Mouse (Mus musculus) cerebellum, adult 11-12 months (tissue): Measurements from ENCODE around the gene Insl3.

Experiments used
- DNase-seq: peaks from one replicate; pipeline ENCODE4 v3.0.0; 2022

The Insl3 gene

GRCm38 (mm10) chr8:71689028-71689427 is at the start of gene Insl3:
Gene Insl3, plus strand, starts transcription at chr8:71689214.
- DNase-seq, result no peak

GRCm38 (mm10) chr8:71639318-71639717 is 49.7 kb upstream of the Insl3 start:
- DNase-seq, result no peak

- DNase-seq, result no peak
Observed at GRCm38 (mm10) chr8:71645510-71645909, 43.5 kb upstream of the Insl3 start.

- DNase-seq, result no peak
Observed at GRCm38 (mm10) chr8:71654600-71654999, 34.4 kb upstream of the Insl3 start.

DNA sequence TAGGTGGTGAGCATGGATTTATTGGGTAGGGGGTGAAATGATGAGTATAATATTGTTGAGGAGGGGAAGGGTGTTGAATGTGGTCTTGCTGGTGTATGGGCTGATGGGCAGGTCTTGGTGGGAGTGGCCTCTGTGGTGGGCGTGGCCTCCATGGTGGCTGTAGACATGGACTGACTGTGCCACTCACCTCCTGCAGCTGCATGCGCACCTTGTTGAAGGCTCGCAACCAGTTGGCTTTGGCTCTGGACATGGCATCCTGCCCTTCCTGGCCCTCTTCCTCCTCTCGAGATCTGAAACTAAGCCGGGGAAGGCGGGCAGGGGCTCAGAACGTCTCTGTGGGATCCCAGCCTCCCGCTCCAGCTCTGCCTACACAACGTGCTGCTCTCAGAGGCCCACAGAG is 31.2 kb upstream of the Insl3 start:
- DNase-seq, result peak; percentile 47

DNA sequence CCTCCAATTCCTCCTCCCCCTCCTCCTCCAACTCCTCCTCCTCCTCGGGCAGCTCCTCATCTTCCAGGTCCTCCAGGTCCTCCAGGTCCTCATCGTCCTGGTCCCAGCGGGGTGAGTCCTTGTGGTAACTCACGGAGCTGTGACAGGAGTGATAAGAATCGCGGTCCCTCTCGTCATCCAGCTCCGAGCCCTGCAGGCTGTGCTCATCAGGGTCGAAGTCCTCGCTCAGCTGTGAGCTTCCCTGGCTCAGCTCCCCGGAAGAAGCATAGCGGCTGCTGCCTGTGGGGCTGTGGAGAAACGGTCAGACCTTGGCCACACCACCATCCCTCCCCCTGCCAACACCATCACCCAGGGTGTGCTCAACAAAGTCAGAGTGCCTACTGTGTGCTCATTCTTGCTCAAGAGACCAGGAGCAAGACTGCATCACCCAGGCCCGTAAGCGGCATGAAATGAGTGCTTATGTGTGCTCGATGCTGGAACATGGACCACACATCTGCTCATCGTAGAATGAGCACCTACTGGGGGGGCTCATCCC is 30.4 kb upstream of the Insl3 start:
- DNase-seq, result no peak

- peak; percentile 82 for DNase-seq
Observed at GRCm38 (mm10) chr8:71659751-71660150, 29.3 kb upstream of the Insl3 start.

- peak; percentile 82 for DNase-seq
Observed at GRCm38 (mm10) chr8:71660325-71661120, 28.5 kb upstream of the Insl3 start.

GRCm38 (mm10) chr8:71665331-71666130 is 23.5 kb upstream of the Insl3 start:
- peak; percentile 65 for DNase-seq

DNA sequence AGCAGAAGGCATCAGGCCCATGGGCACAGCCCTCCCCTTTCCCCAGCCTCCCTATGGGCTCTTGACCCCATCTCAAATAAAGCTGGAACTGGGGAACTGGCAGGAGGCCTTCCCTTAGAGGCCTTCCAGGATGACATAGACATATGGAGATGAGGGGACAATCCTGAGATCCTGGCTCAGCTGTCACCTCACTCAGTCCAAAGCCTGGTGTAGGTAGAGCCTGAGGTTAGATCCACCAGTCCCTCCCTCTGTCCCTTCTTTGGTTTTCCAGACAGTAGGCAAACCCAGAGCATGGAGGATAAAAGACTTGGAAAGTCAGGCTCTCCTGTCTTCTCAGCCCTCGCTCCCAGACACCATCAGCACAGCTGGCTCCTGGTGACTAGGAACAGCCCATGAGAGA is 22.2 kb upstream of the Insl3 start:
- peak; percentile 49 for DNase-seq

GRCm38 (mm10) chr8:71667256-71667655 is 21.8 kb upstream of the Insl3 start:
- no peak for DNase-seq

DNA sequence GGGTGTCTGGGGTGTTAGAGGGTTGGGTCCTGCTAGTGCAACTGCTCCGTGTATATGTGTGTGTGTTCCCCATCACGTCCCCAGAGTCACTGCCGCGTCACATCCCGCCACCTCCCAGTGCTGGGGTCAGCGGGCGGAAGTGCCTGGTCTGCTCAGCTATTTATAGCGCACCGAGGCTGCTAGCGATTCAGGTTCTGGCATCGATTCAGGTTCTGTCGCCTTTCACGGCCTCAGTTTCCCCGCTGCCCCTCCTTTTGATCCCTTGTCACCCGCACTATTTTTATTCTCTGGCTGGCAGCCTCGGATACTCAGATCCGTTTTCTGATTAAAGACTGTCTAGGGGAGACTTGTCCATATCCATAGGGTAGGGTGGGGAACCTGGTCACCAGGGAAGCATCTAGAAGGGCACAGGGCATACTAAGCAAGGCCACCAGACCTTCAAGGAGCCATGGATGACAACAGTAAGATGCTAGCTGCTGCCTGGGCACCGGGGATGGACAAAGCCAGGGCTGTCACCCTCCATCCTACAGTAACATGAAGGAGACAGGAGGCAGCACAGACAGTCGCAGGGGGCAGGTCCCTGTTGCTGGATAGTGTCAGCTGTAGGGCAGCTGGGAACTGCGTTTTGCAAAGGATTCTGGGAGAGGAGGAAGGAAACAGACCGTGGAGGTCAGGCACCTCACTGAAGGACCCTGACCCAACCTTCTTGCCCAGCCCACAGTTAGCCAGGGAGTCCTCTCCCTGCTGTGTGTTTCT is 20.6 kb upstream of the Insl3 start:
- DNase-seq, result peak; percentile 71

GRCm38 (mm10) chr8:71670198-71670597 is 18.8 kb upstream of the Insl3 start:
- DNase-seq, result peak; percentile 70

GRCm38 (mm10) chr8:71670621-71671548 is 18.1 kb upstream of the Insl3 start:
- DNase-seq, result peak; percentile 86

DNA sequence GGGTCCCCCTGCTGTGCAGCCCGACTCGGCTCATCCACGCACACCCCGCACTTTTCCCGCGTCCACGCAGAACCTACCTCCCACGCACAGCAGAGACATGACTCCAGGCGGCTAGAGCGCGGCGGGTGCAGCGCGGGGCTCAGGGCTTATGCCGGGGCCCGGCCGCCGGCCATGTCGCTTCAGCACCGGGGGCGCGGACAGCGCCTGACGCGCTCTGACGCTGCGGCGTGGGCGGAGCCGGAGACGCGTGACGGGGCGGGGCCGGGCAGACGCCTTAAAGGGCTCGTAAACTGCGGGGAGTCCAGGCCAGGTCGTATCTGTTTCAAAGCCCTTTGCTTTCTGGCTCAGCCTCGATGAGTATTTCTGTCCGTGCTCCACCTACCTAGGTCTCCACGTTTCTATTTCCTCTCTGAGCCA is 17.5 kb upstream of the Insl3 start, which contains the start of gene Unc13a:
Unc13a (minus strand) TSS at position 209 of the 417 bp plus-strand sequence.
- DNase-seq, result peak; percentile 94

DNA sequence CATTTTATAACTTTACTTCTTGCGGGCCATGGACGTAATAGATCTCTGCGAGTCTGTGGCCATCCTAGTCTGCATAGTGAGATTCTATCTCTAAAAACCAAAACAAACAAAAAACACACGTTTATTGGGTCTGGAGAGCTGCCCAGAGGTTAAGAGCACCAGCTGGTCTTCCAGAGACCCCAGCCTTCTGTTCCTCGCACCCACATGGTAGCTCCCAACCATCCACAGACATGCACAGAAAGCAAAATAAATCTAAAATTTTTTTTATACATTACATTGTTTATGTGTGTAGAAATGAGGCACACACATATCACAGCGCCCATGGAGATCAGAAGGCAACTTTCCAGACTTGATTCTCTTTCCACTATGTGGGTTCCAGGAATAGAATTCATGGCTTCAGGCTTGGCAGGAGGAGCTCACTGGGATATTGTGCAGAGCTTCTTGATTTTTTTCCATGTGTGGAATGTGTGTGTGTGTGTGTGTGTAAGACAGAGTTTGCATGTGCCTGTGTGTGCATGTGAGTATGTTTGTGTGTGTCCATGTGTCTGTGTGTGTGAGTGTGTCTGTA is 16.8 kb upstream of the Insl3 start:
- DNase-seq, result peak; percentile 45

- no peak for DNase-seq
Observed at GRCm38 (mm10) chr8:71674071-71674470, 14.9 kb upstream of the Insl3 start.

DNA sequence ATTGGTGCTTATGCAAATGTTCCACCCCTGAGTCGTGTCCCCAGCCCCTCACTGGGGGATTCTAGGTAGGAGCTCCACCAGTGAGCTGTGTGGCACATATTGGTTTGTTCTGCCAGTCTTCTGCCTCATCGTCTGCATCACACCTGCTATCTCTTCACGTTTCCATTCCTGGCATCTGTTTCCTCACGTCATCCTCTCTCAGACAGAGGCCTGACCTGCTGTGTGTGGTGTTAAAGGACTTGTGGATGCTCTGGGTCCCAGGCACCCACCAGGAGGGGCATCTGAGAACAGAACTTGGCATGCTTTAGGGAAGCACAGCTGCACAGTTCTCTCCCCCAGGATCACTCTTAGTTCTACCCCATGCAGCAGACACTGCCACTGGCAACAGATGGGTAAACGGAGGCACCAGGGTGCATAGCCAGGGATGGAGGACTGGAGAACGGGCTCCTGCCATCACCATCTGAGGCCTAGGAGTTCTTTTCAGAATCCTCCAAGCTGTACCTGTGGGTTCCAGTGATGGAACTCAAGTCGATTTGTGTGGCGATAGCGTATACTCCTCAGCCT is 13.5 kb upstream of the Insl3 start:
- DNase-seq, result peak; percentile 46

DNA sequence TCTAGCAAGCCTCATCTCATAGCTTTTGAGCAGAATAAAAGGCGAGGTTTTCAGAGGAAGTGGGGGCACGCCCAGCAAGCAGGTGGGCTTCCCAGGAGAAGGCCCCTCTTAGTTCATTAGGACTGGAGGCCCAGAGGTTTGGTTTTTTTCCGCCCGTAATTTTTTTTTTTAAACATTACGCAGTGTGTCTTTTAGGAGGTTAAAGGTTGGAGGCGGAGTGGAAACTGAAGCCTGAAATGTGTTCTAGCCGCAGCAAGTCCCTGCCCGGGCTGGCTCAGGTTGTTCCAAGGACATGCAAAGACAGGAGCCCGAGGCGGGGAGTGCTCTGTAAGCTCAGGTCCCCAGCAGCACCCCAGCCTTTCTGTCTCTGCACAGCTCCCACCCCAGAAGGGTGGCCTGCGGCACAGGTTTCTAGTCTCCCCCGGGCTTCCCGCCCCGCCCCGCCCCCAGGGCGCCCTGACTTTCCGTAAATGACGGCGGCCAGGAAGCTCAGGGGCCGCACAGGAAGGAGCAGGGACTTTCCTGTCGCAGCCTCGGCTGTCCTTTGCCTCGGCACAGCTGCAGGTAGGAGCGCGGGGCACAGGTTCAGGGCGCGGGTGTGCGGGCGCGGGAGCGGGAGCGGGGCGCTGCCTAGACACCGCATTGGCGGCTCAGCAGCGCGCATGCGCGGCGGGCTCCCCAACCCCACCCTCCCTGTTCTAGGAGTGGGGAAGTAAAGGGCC is 12.8 kb upstream of the Insl3 start, which contains the start of gene Jak3:
Jak3 (plus strand) TSS at position 277 of the 722 bp plus-strand sequence.
- DNase-seq, result peak; percentile 78

GRCm38 (mm10) chr8:71676803-71677202 is 12.2 kb upstream of the Insl3 start:
- DNase-seq, result peak; percentile 35
